Mouse (Mus musculus): ENCODE results near the gene Tmem205. TPM values are rescaled to one million over a fixed set of nuclear protein-coding genes. Genes with fewer than 3 reads are reported as not detected.

Gene Tmem205
- polyA plus RNA-seq, 1 experiment from 2014 or later: 46.5 TPM

DNA sequence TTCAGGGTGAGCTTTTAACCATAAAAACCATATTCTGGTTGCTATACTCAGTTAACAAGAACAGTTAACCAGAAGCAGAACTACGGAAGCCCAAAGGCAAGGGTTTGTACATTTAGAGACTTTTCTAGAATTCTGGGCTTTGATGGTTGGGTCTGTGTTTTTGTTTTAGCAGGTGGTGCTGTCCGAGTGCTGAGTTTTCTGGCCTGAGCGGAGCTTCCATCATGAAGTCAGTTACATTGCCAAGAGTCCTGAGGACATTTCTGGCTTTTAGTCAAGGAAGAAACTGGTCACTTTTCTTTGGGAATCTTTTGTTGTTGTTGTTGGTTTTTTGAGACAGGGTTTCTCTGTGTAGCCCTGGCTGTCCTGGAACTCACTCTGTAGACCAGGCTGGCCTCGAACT, 23.3 kb downstream of the Tmem205 start:
- Histone ChIP-seq H3K4me2 (replicated peaks) (no peak overlapping the region), H3K36me3 (no peaks in the 10 kb centered on the region), H3K4me1 (0 out of 2 replicates have a peak, but pooled peaks cover 4% of the 10 kb centered on the region), H3K27me3 (peaks cover 18% of the 10 kb centered on the region), H3K27ac (no peak overlapping the region), H3K4me3 (no peak overlapping the region), H3K9me3 (no peaks in the 10 kb centered on the region), H3K9ac (no peak overlapping the region)
- 82% methylated on average over 4 of the region's 4 CpGs for WGBS
- ATAC-seq (ENCODE audit: low FRiP score, low read depth): no peak

DNA sequence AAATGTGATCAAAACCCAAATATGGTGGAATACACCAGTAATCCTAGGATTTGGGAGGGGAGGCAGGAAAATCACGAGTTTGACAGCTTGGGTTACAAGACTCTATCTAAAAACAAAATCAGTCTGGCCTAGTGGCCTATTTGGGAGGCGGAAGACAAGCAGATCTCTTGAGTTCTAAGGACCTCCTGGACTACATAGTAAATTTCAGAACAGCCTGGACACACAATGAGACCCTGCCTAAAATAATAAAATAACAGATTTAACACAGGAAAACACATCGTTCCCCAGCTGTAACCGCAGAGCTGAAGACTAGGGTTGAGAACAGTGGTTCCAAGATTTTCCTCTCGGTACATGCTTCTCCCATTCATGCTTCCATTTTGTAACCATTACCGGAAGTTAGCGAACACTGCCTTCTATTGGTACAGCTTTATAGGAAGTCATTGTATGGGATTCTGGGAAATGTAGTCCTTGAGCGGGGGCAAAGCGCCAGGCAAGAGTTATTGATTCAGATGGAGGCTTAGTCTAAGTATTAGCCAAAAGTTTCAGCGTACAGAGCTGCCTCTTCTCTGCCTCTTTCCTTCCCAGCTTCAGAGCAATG, 26.0 kb downstream of the Tmem205 start:
- Histone ChIP-seq H3K4me1 (0 out of 2 replicates have a peak, but pooled peaks cover 4% of the 10 kb centered on the region), H3K4me3 (peak overlapping the region; percentile 47), H3K9ac (peak overlapping the region; percentile 39; the same call in 1 of the 2 replicates), H3K27me3 (peaks cover 21% of the 10 kb centered on the region), H3K9me3 (no peaks in the 10 kb centered on the region), H3K36me3 (no peaks in the 10 kb centered on the region), H3K27ac (no peak overlapping the region), H3K4me2 (replicated peaks) (peak overlapping the region; percentile 61)
- ATAC-seq (ENCODE audit: low FRiP score, low read depth): peak; percentile 85
- WGBS: 14% methylated on average over 10 of the region's 10 CpGs

DNA sequence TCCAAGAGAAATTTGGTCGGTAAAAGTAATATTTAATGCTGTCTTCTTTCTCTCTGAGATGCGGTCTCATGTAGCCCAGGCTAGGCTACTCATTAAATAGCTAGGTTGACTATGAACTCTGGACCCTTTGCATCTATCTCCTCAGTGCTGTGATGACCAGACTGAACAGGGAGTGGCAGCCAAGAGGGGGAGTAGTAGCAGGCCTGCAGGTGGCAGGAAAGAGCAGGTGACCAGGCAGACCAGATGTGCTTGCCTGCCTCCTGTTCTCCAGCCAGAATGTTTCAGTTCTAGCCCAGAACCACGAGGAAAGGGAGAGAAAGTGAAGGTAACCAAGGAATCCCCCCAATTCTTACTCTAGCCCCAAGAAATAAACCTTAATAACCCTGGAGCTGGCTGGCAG, 38.1 kb downstream of the Tmem205 start:
- Histone ChIP-seq H3K9me3 (no peaks in the 10 kb centered on the region), H3K27me3 (no peaks in the 10 kb centered on the region), H3K4me3 (no peak overlapping the region), H3K36me3 (no peaks in the 10 kb centered on the region), H3K4me1 (no peaks in the 10 kb centered on the region), H3K4me2 (replicated peaks) (no peak overlapping the region), H3K27ac (no peak overlapping the region), H3K9ac (no peak overlapping the region)
- WGBS: 66% methylated on average over 3 of the region's 3 CpGs
- ATAC-seq (ENCODE audit: low FRiP score, low read depth): no peak

DNA sequence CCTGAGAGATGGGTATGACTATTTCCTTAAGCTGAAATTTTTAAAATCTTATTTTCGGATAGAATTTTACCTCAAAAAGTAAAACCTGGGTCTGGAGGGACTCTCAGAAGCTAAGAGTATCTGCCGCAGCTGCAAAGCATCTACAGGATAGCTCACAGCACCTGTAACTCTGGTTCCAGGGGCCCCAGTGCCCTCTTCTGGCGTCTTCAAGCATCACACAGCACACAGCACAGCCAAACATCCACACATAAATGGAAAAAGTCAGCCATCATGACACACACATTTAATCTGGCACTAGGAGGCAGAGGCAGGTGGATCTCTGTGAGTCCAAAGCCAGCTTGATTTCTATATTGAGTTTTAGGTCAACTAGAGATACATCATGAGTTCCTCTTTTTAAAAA, 50.8 kb downstream of the Tmem205 start:
- Histone ChIP-seq H3K27me3 (0 out of 2 replicates have a peak, but pooled peaks cover 3% of the 10 kb centered on the region), H3K4me1 (no peaks in the 10 kb centered on the region), H3K4me3 (no peak overlapping the region), H3K36me3 (no peaks in the 10 kb centered on the region), H3K4me2 (replicated peaks) (no peak overlapping the region), H3K27ac (no peak overlapping the region), H3K9ac (no peak overlapping the region), H3K9me3 (no peaks in the 10 kb centered on the region)
- no peak for ATAC-seq (ENCODE audit: low FRiP score, low read depth)
- 60% methylated on average over 3 of the region's 3 CpGs for WGBS

- Histone ChIP-seq H3K4me3 (no peak overlapping the region), H3K9me3 (no peaks in the 10 kb centered on the region), H3K4me1 (no peaks in the 10 kb centered on the region), H3K4me2 (replicated peaks) (no peak overlapping the region), H3K27ac (no peak overlapping the region), H3K27me3 (0 out of 2 replicates have a peak, but pooled peaks cover 3% of the 10 kb centered on the region), H3K36me3 (no peaks in the 10 kb centered on the region), H3K9ac (no peak overlapping the region)
- ATAC-seq (ENCODE audit: low FRiP score, low read depth): no peak
- 55% methylated on average over 4 of the region's 4 CpGs for WGBS
Observed at GRCm38 (mm10) chr9:21872204-21872603, 55.2 kb downstream of the Tmem205 start.

Other genes starting within 250 kb of the Tmem205 start
- gene Ldlr, start 204.1 kb downstream of the Tmem205 start, polyA plus RNA-seq (2015; fragmentation: Nextera tagmentation; extraction: Ambion mirVana): 30.8 and 31.2 TPM in 2 replicates
- gene Spc24, start 167.3 kb downstream of the Tmem205 start, polyA plus RNA-seq (2015; fragmentation: Nextera tagmentation; extraction: Ambion mirVana): 109 and 117 TPM in 2 replicates
- 18.9 and 21.3 TPM in 2 replicates for gene Kank2, start 128.8 kb downstream of the Tmem205 start, polyA plus RNA-seq (2015; fragmentation: Nextera tagmentation; extraction: Ambion mirVana)
- gene Angptl8, start 92.0 kb downstream of the Tmem205 start, polyA plus RNA-seq (2015; fragmentation: Nextera tagmentation; extraction: Ambion mirVana): 0.67 and 0.91 TPM in 2 replicates
- 37.5 and 39.6 TPM in 2 replicates for gene Dock6, start 74.9 kb downstream of the Tmem205 start, polyA plus RNA-seq (2015; fragmentation: Nextera tagmentation; extraction: Ambion mirVana)
- gene Rab3d, start 9.4 kb downstream of the Tmem205 start, polyA plus RNA-seq (2015; fragmentation: Nextera tagmentation; extraction: Ambion mirVana): 14.0 and 15.5 TPM in 2 replicates
- gene Ccdc159, start 85 bp downstream of the Tmem205 start, polyA plus RNA-seq (2015; fragmentation: Nextera tagmentation; extraction: Ambion mirVana): 5.1 and 6.2 TPM in 2 replicates
- gene Plppr2, start 9.5 kb upstream of the Tmem205 start, polyA plus RNA-seq (2015; fragmentation: Nextera tagmentation; extraction: Ambion mirVana): 8.5 and 9.1 TPM in 2 replicates
- 4.9 and 6.2 TPM in 2 replicates for gene Swsap1, start 28.2 kb upstream of the Tmem205 start, polyA plus RNA-seq (2015; fragmentation: Nextera tagmentation; extraction: Ambion mirVana)
- 6.2 and 6.3 TPM in 2 replicates for gene Epor, start 36.0 kb upstream of the Tmem205 start, polyA plus RNA-seq (2015; fragmentation: Nextera tagmentation; extraction: Ambion mirVana)
- 1.6 TPM in 2 replicates for gene Rgl3, start 61.9 kb upstream of the Tmem205 start, polyA plus RNA-seq (2015; fragmentation: Nextera tagmentation; extraction: Ambion mirVana)
- 1.0 and 1.5 TPM in 2 replicates for gene Ccdc151, start 75.1 kb upstream of the Tmem205 start, polyA plus RNA-seq (2015; fragmentation: Nextera tagmentation; extraction: Ambion mirVana)
- gene Prkcsh, start 75.2 kb upstream of the Tmem205 start, polyA plus RNA-seq (2015; fragmentation: Nextera tagmentation; extraction: Ambion mirVana): 119 and 122 TPM in 2 replicates
- gene Elavl3, start 124.5 kb upstream of the Tmem205 start, polyA plus RNA-seq (2015; fragmentation: Nextera tagmentation; extraction: Ambion mirVana): 0.13 and 0.23 TPM in 2 replicates
- not detected in 2 replicates for gene Gm49318, start 143.7 kb upstream of the Tmem205 start, polyA plus RNA-seq (2015; fragmentation: Nextera tagmentation; extraction: Ambion mirVana)
- gene Zfp653, start 143.8 kb upstream of the Tmem205 start, polyA plus RNA-seq (2015; fragmentation: Nextera tagmentation; extraction: Ambion mirVana): 11.6 and 12.6 TPM in 2 replicates
- 34.9 and 36.8 TPM in 2 replicates for gene Ecsit, start 157.9 kb upstream of the Tmem205 start, polyA plus RNA-seq (2015; fragmentation: Nextera tagmentation; extraction: Ambion mirVana)
- gene Cnn1, start 171.7 kb upstream of the Tmem205 start, polyA plus RNA-seq (2015; fragmentation: Nextera tagmentation; extraction: Ambion mirVana): 2.5 and 5.2 TPM in 2 replicates
- 190 and 191 TPM in 2 replicates for gene Elof1, start 189.6 kb upstream of the Tmem205 start, polyA plus RNA-seq (2015; fragmentation: Nextera tagmentation; extraction: Ambion mirVana)
- gene Acp5, start 208.2 kb upstream of the Tmem205 start, polyA plus RNA-seq (2015; fragmentation: Nextera tagmentation; extraction: Ambion mirVana): 6.5 and 8.4 TPM in 2 replicates
- gene Pigyl, start 229.3 kb upstream of the Tmem205 start, polyA plus RNA-seq (2015; fragmentation: Nextera tagmentation; extraction: Ambion mirVana): 70.2 and 76.8 TPM in 2 replicates

All from limb, embryonic 13.5 days (tissue).